Mouse (Mus musculus): Measurements from ENCODE around the gene Tlr3.

The Tlr3 gene

GRCm38 (mm10) chr8:45355809-45356208 lies 55.1 kb downstream of the Tlr3 start:
- no peak for DNase-seq (ENCODE audit: low spot score in 2 of 2)

All from natural killer cell, adult 2 months (primary cell).